Mouse (Mus musculus) stomach, postnatal 0 days (tissue): Measurements from ENCODE around the gene Ipp. TPM values are rescaled to one million over a fixed set of nuclear protein-coding genes. Genes with fewer than 3 reads are reported as not detected.

ENCODE experiments used
- ATAC-seq: fragments of 200-750 bp; cut with Nextera tagmentation; 2 replicates; pipeline ENCODE4 v1.8.0; 2017; ENCODE audit not compliant: low FRiP score, low TSS enrichment
- DNase-seq: peaks from one replicate; pipeline ENCODE4 v3.0.0-alpha.2; 2016; ENCODE audit warnings: low spot score
- H3K27ac ChIP-seq: fragments of 300-500 bp; sonication (generic); replicated peaks from 2 replicates; pipeline ENCODE4 v1.5.1; 2014; ENCODE audit warnings: mild to moderate bottlenecking, control low read depth
- H3K27me3 ChIP-seq: fragments of 300-500 bp; sonication (generic); 2 replicates; pipeline ENCODE4 v1.6.1; 2014; ENCODE audit warnings: low read length; ENCODE audit not compliant: control insufficient read depth, insufficient read depth
- H3K36me3 ChIP-seq: fragments of 300-500 bp; sonication (generic); 2 replicates; pipeline ENCODE4 v1.6.1; 2014; ENCODE audit warnings: low read length, mixed read lengths; ENCODE audit not compliant: control insufficient read depth, insufficient read depth
- H3K4me1 ChIP-seq: fragments of 300-500 bp; sonication (generic); replicated peaks from 2 replicates; pipeline ENCODE4 v1.6.1; 2014; ENCODE audit warnings: antibody characterized with exemption; ENCODE audit not compliant: control insufficient read depth, insufficient read depth
- H3K4me2 ChIP-seq: fragments of 300-500 bp; sonication (generic); replicated peaks from 2 replicates; pipeline ENCODE4 v1.6.1; 2014; ENCODE audit warnings: low read depth, mild to moderate bottlenecking, control low read depth, moderate library complexity
- H3K4me3 ChIP-seq: fragments of 300-500 bp; sonication (generic); 2 replicates; pipeline ENCODE4 v1.5.1; 2014; ENCODE audit warnings: low read depth, low read length, control low read depth
- H3K9ac ChIP-seq: fragments of 300-500 bp; sonication (generic); 2 replicates; pipeline ENCODE4 v1.6.1; 2014; ENCODE audit warnings: mild to moderate bottlenecking, low read length, control low read depth, mixed read lengths
- H3K9me3 ChIP-seq: fragments of 300-500 bp; sonication (generic); 2 replicates; pipeline ENCODE4 v1.6.1; 2016; ENCODE audit warnings: low read length; ENCODE audit not compliant: control insufficient read depth
- CTCF ChIP-seq: IDR thresholded peaks from 2 replicates; pipeline ENCODE4 v1.5.1; 2016; ENCODE audit warnings: antibody characterized with exemption, low read depth, mild to moderate bottlenecking, moderate library complexity
- EP300 ChIP-seq: optimal IDR thresholded peaks from 2 replicates; pipeline ENCODE3; 2016; ENCODE audit warnings: antibody characterized with exemption
- WGBS: fragments of 180-500 bp; shearing (Covaris S2); extraction: QIAGEN DNeasy Blood & Tissue Kit; methylation state at CpG from one replicate; pipeline ENCODE4 v1.1.7; 2014; 5-methylcytosine and 5-hydroxymethylcytosine counted together
- polyA plus RNA-seq: library from polyadenylated mRNA; unstranded; fragments of >200 nt; fragmentation: Nextera tagmentation; extraction: Ambion mirVana; gene quantifications from 2 replicates; pipeline ENCODE4 v1.2.1, GENCODE M21; 2015

Gene Ipp
- polyA plus RNA-seq, 1 experiment from 2014 or later, result 8.4 TPM

DNA sequence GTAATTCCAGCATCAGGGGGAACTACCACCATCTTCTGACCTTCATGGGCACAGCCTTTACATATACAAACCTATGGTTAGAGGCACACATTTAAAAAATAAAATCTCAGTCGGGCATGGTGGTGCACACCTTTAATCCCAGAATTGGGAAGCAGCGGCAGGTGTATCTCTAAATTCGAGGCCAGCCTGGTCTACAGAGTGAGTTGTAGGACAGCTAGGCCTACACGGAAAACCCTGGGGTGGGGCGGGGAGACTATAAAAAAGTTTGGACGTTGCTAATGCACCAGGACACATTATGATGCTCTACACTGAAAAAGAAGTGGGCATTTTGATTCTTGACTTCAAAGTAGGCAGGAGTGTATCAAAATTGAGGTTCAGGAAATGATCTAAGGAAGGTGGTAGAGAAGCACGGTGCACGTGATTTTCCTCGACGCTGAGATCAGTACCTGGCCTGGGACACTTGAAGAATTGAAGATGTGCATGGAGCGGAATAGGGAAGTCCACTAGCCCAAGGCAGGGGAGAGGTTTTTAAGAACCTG, 394 bp upstream of the Ipp start:
- Histone ChIP-seq H3K9ac (peak overlapping the region; percentile 67), H3K4me2 (peak overlapping the region; percentile 64), H3K4me3 (peak overlapping the region; percentile 54), H3K27ac (peak overlapping the region; percentile 84), H3K4me1 (no peaks in the 10 kb centered on the region), H3K36me3 (no peaks in the 10 kb centered on the region), H3K27me3 (no peaks in the 10 kb centered on the region), H3K9me3 (no peaks in the 10 kb centered on the region)
- TF ChIP-seq EP300 (no peak), CTCF (no peak)
- peak; percentile 6; the same call in 1 of the 2 replicates for ATAC-seq
- 21% methylated on average over 11 of the region's 11 CpGs for WGBS
- DNase-seq, result no peak

GRCm38 (mm10) chr4:116531109-116531508, 23.8 kb downstream of the Ipp start:
- Histone ChIP-seq H3K9me3 (no peaks in the 10 kb centered on the region), H3K4me1 (no peaks in the 10 kb centered on the region), H3K9ac (no peak overlapping the region), H3K36me3 (0 out of 2 replicates have a peak, but pooled peaks cover 3% of the 10 kb centered on the region), H3K4me3 (no peak overlapping the region), H3K4me2 (no peak overlapping the region), H3K27ac (no peak overlapping the region), H3K27me3 (no peaks in the 10 kb centered on the region)
- ATAC-seq (no peak), DNase-seq (no peak)
- WGBS, result 67% methylated on average over 2 of the region's 2 CpGs
- TF ChIP-seq CTCF (peak; percentile 38; the same call in 1 of the 2 replicates), EP300 (no peak)

- no peak overlapping the region for H3K9ac ChIP-seq
- no peak overlapping the region for H3K27ac ChIP-seq
- DNase-seq (no peak), ATAC-seq (no peak)
- no peak for TF ChIP-seq EP300
- TF ChIP-seq CTCF, result no peak
- no peaks in the 10 kb centered on the region for H3K4me1 ChIP-seq
- no peak overlapping the region for H3K4me3 ChIP-seq
- H3K9me3 ChIP-seq, result no peaks in the 10 kb centered on the region
- no peaks in the 10 kb centered on the region for H3K27me3 ChIP-seq
- H3K36me3 ChIP-seq, result no peaks in the 10 kb centered on the region
- no peak overlapping the region for H3K4me2 ChIP-seq
Observed at GRCm38 (mm10) chr4:116536351-116536750, 29.0 kb downstream of the Ipp start.

DNA sequence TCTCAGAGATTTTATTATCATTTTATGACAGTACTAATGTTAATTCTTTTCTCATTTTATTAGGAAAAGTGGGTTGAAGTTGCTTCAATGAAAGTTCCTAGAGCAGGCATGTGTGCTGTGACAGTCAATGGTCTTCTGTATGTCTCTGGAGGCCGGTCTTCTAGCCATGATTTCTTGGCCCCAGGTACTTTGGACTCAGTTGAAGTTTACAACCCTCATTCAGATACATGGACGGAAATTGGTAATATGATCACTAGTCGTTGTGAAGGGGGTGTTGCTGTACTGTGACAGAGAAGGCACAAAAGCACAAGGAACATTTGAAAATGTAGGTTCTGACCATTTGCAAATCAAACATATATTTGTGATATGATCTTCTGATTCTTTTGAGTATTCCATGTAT, 30.4 kb downstream of the Ipp start:
- Histone ChIP-seq H3K4me3 (no peak overlapping the region), H3K4me2 (no peak overlapping the region), H3K9me3 (no peaks in the 10 kb centered on the region), H3K36me3 (no peaks in the 10 kb centered on the region), H3K27me3 (no peaks in the 10 kb centered on the region), H3K4me1 (no peaks in the 10 kb centered on the region), H3K27ac (no peak overlapping the region), H3K9ac (no peak overlapping the region)
- no peak for TF ChIP-seq EP300
- no peak for TF ChIP-seq CTCF
- 88% methylated on average over 3 of the region's 3 CpGs for WGBS
- DNase-seq (no peak), ATAC-seq (no peak)

- ATAC-seq, result no peak
- 89% methylated on average over 1 of the region's 1 CpGs for WGBS
Observed at GRCm38 (mm10) chr4:116550432-116550831, 43.1 kb downstream of the Ipp start.

DNA sequence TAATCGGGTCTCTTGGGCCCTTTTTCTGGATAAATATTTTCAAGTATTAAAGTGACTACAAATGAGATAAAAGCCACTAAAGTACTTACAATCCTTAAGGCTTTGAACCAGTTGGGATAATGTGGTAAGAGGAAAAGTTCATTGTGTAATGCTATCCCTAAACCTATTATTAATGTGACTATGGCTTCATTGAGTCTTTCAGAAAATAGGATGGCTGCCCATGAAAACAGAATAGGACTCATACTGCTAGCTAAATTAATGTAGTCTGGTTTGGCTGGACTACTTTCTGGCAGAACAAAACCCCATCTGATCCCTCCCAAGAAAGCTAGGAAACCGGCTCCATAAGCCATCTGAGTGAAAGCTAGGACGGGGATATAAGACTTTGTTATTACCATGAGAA, 45.7 kb downstream of the Ipp start:
- Histone ChIP-seq H3K9me3 (no peaks in the 10 kb centered on the region), H3K4me2 (no peak overlapping the region), H3K36me3 (peaks cover 5% of the 10 kb centered on the region; the same call in 1 of the 2 replicates), H3K4me3 (no peak overlapping the region), H3K27me3 (no peaks in the 10 kb centered on the region), H3K9ac (no peak overlapping the region), H3K4me1 (no peaks in the 10 kb centered on the region), H3K27ac (no peak overlapping the region)
- ATAC-seq, result no peak
- TF ChIP-seq EP300, result no peak
- no peak for TF ChIP-seq CTCF
- 71% methylated on average over 3 of the region's 3 CpGs for WGBS
- DNase-seq, result no peak

More at GRCm38 (mm10) chr4:116550432-116550831, 43.1 kb downstream of the Ipp start:
- H3K9ac ChIP-seq, result no peak overlapping the region
- no peaks in the 10 kb centered on the region for H3K9me3 ChIP-seq
- H3K4me1 ChIP-seq, result no peaks in the 10 kb centered on the region
- H3K27ac ChIP-seq, result no peak overlapping the region
- TF ChIP-seq EP300, result no peak
- no peak for TF ChIP-seq CTCF
- no peaks in the 10 kb centered on the region for H3K27me3 ChIP-seq
- no peak for DNase-seq
- no peak overlapping the region for H3K4me3 ChIP-seq
- peaks cover 5% of the 10 kb centered on the region; the same call in 1 of the 2 replicates for H3K36me3 ChIP-seq
- no peak overlapping the region for H3K4me2 ChIP-seq
